Mouse (Mus musculus) liver, adult 2 months (tissue): ENCODE measurements around the gene Ugt1a9. TPM values are rescaled to one million over a fixed set of nuclear protein-coding genes. Genes with fewer than 3 reads are reported as not detected.

ENCODE experiments used
- DNase-seq: peaks from one replicate; pipeline ENCODE4 v3.0.0-alpha.2; 2011; ENCODE audit warnings: low read depth, low spot score; ENCODE audit errors: extremely low read depth
- H3K27ac ChIP-seq: fragments of 200-500 bp; replicated peaks from 2 replicates; pipeline ENCODE4 v1.5.1; 2012; ENCODE audit warnings: low read depth, mild to moderate bottlenecking, control low read depth, inconsistent platforms, low read length; ENCODE audit not compliant: insufficient read depth
- H3K27me3 ChIP-seq: fragments of 200-500 bp; 2 replicates; pipeline ENCODE4 v1.6.1; 2012; ENCODE audit warnings: mild to moderate bottlenecking, moderate library complexity, low read length, inconsistent platforms; ENCODE audit not compliant: control insufficient read depth, insufficient read depth
- H3K36me3 ChIP-seq: fragments of 200-500 bp; 2 replicates; pipeline ENCODE4 v1.6.1; 2012; ENCODE audit warnings: low read length, inconsistent platforms; ENCODE audit not compliant: control insufficient read depth, insufficient read depth
- H3K4me1 ChIP-seq: fragments of 200-500 bp; 2 replicates; pipeline ENCODE4 v1.6.1; 2011; ENCODE audit warnings: low read length; ENCODE audit not compliant: control insufficient read depth, insufficient read depth
- H3K4me3 ChIP-seq: fragments of 200-500 bp; 2 replicates; pipeline ENCODE4 v1.5.1; 2011; ENCODE audit warnings: low read depth, mild to moderate bottlenecking, control low read depth, low read length, moderate library complexity; ENCODE audit not compliant: insufficient read depth
- H3K79me2 ChIP-seq: fragments of 200-500 bp; 2 replicates; pipeline ENCODE4 v1.6.1; 2012; ENCODE audit warnings: inconsistent platforms, mild to moderate bottlenecking, low read length, moderate library complexity; ENCODE audit not compliant: control insufficient read depth, insufficient read depth
- H3K9ac ChIP-seq: fragments of 200-500 bp; 2 replicates; pipeline ENCODE4 v1.6.1; 2012; ENCODE audit warnings: low read depth, mild to moderate bottlenecking, control low read depth, inconsistent platforms, low read length
- CTCF ChIP-seq: fragments of 200-500 bp; IDR thresholded peaks from 2 replicates; pipeline ENCODE4 v1.5.1; 2011; ENCODE audit warnings: low read depth, low read length, control low read depth
- POLR2A ChIP-seq: fragments of 200-500 bp; IDR thresholded peaks from 2 replicates; pipeline ENCODE4 v1.6.1; 2011; ENCODE audit warnings: low read length, control low read depth; ENCODE audit not compliant: insufficient read depth; ENCODE audit errors: extremely low read depth
- WGBS: fragments of 180-500 bp; shearing (Covaris S2); methylation state at CpG from one replicate; pipeline ENCODE4 v1.1.7; 2018; 5-methylcytosine and 5-hydroxymethylcytosine counted together
- polyA plus RNA-seq: library from polyadenylated mRNA; depleted of rRNA; stranded (reverse); fragments of >200 nt; gene quantifications from 2 replicates; pipeline ENCODE4 v1.2.3, GENCODE M21; 2012
- total RNA-seq: library from RNA; depleted of rRNA; stranded (reverse); fragments of >200 nt; gene quantifications from 2 replicates; pipeline ENCODE4 v1.2.3, GENCODE M21; 2014

Gene Ugt1a9
- total and polyA plus RNA-seq, 2 experiments = 142 to 177 TPM

DNA sequence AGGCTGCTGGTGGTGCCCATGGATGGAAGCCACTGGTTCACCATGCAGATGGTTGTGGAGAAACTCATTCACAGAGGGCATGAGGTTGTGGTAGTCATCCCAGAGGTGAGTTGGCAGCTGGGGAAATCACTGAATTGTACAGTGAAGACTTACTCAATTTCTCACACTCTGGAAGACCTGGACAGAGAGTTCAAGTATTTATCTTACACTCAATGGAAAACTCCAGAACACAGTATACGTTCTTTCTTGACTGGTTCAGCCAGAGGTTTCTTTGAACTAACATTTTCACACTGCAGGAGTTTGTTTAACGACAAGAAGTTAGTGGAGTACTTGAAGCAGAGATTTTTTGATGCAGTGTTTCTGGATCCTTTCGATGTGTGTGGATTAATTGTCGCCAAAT lies 302 bp downstream of the Ugt1a9 start:
- TF ChIP-seq CTCF (no peak), POLR2A (no peak)
- no peak for DNase-seq
- H3K27ac ChIP-seq = peak overlapping the region; percentile 92
- peaks cover 10% of the 10 kb centered on the region; the same call in 1 of the 2 replicates for H3K79me2 ChIP-seq
- peaks cover 20% of the 10 kb centered on the region for H3K4me1 ChIP-seq
- H3K9ac ChIP-seq = peak overlapping the region; percentile 71
- 67% methylated on average over 4 of the region's 4 CpGs for WGBS
- no peaks in the 10 kb centered on the region for H3K27me3 ChIP-seq
- H3K4me3 ChIP-seq = peak overlapping the region; percentile 64
- H3K36me3 ChIP-seq = no peaks in the 10 kb centered on the region

DNA sequence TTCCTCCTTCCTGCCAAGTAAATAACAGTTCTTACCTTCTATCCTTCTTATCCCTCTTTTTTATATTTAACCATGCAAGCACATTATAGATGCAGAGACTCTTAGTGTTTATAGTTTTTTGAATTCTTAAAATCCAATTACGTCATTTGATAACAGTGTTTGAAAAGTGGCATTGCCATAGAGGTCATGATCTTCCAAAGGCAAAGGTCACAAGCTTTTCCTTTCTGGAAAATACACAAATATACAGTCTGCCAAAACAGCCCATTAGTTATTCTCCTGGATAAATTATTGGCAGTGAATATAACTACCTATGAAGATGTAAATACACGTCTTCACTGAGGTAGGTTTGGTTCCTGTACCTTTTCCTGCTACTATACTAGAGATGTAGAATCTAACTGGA lies 3.9 kb downstream of the Ugt1a9 start:
- H3K9ac ChIP-seq = no peak overlapping the region; the same call in 1 of the 2 replicates
- peaks cover 26% of the 10 kb centered on the region for H3K4me1 ChIP-seq
- DNase-seq = peak; percentile 91
- TF ChIP-seq POLR2A (no peak), CTCF (no peak)
- peaks cover 18% of the 10 kb centered on the region; the same call in 1 of the 2 replicates for H3K79me2 ChIP-seq
- H3K4me3 ChIP-seq = peak overlapping the region; percentile 55; the same call in 1 of the 2 replicates
- no peaks in the 10 kb centered on the region for H3K27me3 ChIP-seq
- H3K27ac ChIP-seq = peak overlapping the region; percentile 83
- 14% methylated on average over 2 of the region's 2 CpGs for WGBS
- peaks cover 2% of the 10 kb centered on the region; the same call in 1 of the 2 replicates for H3K36me3 ChIP-seq

DNA sequence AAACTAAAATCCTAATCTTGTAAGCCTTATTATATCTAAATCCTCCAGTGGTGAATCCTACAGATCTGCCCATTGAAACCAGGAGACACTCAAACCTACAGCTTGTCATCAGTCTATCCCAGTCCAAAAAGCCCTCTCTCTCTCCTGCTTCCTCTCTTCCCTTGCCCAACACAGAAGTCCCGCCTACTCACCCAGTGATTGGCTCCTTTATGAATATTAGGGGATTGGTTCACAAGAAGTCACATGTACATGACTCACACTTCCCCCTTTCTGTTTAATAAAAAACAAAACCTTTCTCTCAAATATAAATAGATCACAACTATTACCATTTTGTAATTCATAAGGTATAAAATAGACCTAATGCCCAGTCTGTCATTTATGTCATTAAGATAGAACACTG lies 6.5 kb downstream of the Ugt1a9 start:
- Histone ChIP-seq H3K36me3 (peaks cover 2% of the 10 kb centered on the region; the same call in 1 of the 2 replicates), H3K27ac (no peak overlapping the region), H3K4me1 (peaks cover 21% of the 10 kb centered on the region), H3K9ac (no peak overlapping the region), H3K79me2 (peaks cover 25% of the 10 kb centered on the region; the same call in 1 of the 2 replicates), H3K27me3 (no peaks in the 10 kb centered on the region), H3K4me3 (no peak overlapping the region)
- 97% methylated on average over 1 of the region's 1 CpGs for WGBS
- TF ChIP-seq POLR2A (no peak), CTCF (no peak)
- DNase-seq = no peak

DNA sequence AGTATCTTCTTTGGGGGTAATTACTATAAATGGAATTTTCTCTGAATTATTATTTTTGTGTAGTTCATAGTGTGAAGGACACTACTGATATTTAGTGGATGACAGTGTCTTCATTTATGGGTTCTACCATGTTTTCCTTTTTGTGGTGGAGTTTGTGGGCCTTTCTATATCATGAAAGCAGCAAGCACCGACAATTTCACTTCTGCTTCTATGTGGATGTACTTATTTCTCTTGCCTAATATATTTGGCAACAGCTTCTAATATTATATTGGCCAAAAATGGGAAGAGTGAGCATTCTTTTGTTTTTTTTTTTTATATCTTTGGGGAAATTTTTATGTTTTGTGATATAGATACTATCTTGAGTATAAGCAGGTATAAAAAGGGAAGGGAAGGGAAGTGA lies 11.1 kb downstream of the Ugt1a9 start:
- Histone ChIP-seq H3K27ac (no peak overlapping the region), H3K9ac (no peak overlapping the region), H3K36me3 (peaks cover 2% of the 10 kb centered on the region; the same call in 1 of the 2 replicates), H3K79me2 (peaks cover 15% of the 10 kb centered on the region; the same call in 1 of the 2 replicates), H3K27me3 (no peaks in the 10 kb centered on the region), H3K4me1 (peaks cover 10% of the 10 kb centered on the region), H3K4me3 (no peak overlapping the region)
- 70% methylated on average over 1 of the region's 1 CpGs for WGBS
- DNase-seq = no peak
- no peak for TF ChIP-seq CTCF
- no peak for TF ChIP-seq POLR2A

GRCm38 (mm10) chr1:88086125-88086524 lies 15.5 kb downstream of the Ugt1a9 start:
- Histone ChIP-seq H3K4me1 (peaks cover 4% of the 10 kb centered on the region), H3K27ac (no peak overlapping the region), H3K79me2 (peaks cover 18% of the 10 kb centered on the region), H3K4me3 (no peak overlapping the region), H3K27me3 (no peaks in the 10 kb centered on the region), H3K36me3 (peaks cover 6% of the 10 kb centered on the region; the same call in 1 of the 2 replicates), H3K9ac (no peak overlapping the region)
- DNase-seq = peak; percentile 80
- TF ChIP-seq POLR2A (no peak), CTCF (no peak)
- 24% methylated on average over 1 of the region's 1 CpGs for WGBS

GRCm38 (mm10) chr1:88087513-88087912 lies 16.9 kb downstream of the Ugt1a9 start, which contains the start of gene Ugt1a8:
Gene Ugt1a8 (plus strand): TSS chr1:88087813.
- no peaks in the 10 kb centered on the region for H3K27me3 ChIP-seq
- no peak for TF ChIP-seq CTCF
- no peak within 1 kb of the TSS for H3K27ac ChIP-seq
- H3K36me3 ChIP-seq = peaks cover 6% of the 10 kb centered on the region; the same call in 1 of the 2 replicates
- no peak for DNase-seq
- peaks cover 4% of the 10 kb centered on the region for H3K4me1 ChIP-seq
- WGBS = 50% methylated on average over 3 of the region's 3 CpGs
- H3K79me2 ChIP-seq = peaks cover 14% of the 10 kb centered on the region
- H3K9ac ChIP-seq = no peak within 1 kb of the TSS
- H3K4me3 ChIP-seq = no peak within 1 kb of the TSS
